Mouse (Mus musculus): ENCODE results near the gene Parp8. TPM values are rescaled to one million over a fixed set of nuclear protein-coding genes. Genes with fewer than 3 reads are reported as not detected.

Parp8 gene
- total RNA-seq, 2 experiments from 2014 or later = 8.7 to 10.3 TPM

GRCm38 (mm10) chr13:117023346-117024050 lies 1.8 kb downstream of the Parp8 start:
- DNase-seq (ENCODE audit: low spot score) = no peak
- intact Hi-C loops (cut with DNase I) = no loop called here

- no peak for DNase-seq (ENCODE audit: low spot score)
Measured at GRCm38 (mm10) chr13:117020631-117021030, 4.7 kb downstream of the Parp8 start.

GRCm38 (mm10) chr13:117018676-117019075 lies 6.7 kb downstream of the Parp8 start:
- DNase-seq (ENCODE audit: low spot score) = no peak
- intact Hi-C loops (cut with DNase I) = no loop called here

More at GRCm38 (mm10) chr13:117020631-117021030, 4.7 kb downstream of the Parp8 start:
- intact Hi-C loops (cut with DNase I) = no loop called here

GRCm38 (mm10) chr13:117013516-117013915 lies 11.8 kb downstream of the Parp8 start:
- intact Hi-C loops (cut with DNase I) = no loop called here
- DNase-seq (ENCODE audit: low spot score) = no peak

- no peak for DNase-seq (ENCODE audit: low spot score)
- intact Hi-C loops (cut with DNase I) = no loop called here
Measured at GRCm38 (mm10) chr13:117012031-117012430, 13.3 kb downstream of the Parp8 start.

GRCm38 (mm10) chr13:117010143-117010542 lies 15.2 kb downstream of the Parp8 start:
- intact Hi-C loops (cut with DNase I) = no loop called here
- DNase-seq (ENCODE audit: low spot score) = no peak

GRCm38 (mm10) chr13:117008021-117009015 lies 17.0 kb downstream of the Parp8 start:
- no peak for DNase-seq (ENCODE audit: low spot score)
- intact Hi-C loops (cut with DNase I) = loop anchor here (1.0 kb wide), 1 partner anchor 18 kb away; no protein-coding TSS in a partner anchor

GRCm38 (mm10) chr13:117007566-117007965 lies 17.8 kb downstream of the Parp8 start:
- intact Hi-C loops (cut with DNase I) = no loop called here
- DNase-seq (ENCODE audit: low spot score) = no peak

- intact Hi-C loops (cut with DNase I) = no loop called here
Measured at GRCm38 (mm10) chr13:117006638-117007037, 18.7 kb downstream of the Parp8 start.

GRCm38 (mm10) chr13:117000493-117000892 lies 24.8 kb downstream of the Parp8 start:
- intact Hi-C loops (cut with DNase I) = no loop called here
- DNase-seq (ENCODE audit: low spot score) = no peak

More at GRCm38 (mm10) chr13:117006638-117007037, 18.7 kb downstream of the Parp8 start:
- DNase-seq (ENCODE audit: low spot score) = no peak

GRCm38 (mm10) chr13:116991560-116991959 lies 33.8 kb downstream of the Parp8 start:
- DNase-seq (ENCODE audit: low spot score) = no peak
- intact Hi-C loops (cut with DNase I) = no loop called here

- intact Hi-C loops (cut with DNase I) = loop anchor here (1.0 kb wide), 1 partner anchor 19 kb away; no protein-coding TSS in a partner anchor
- no peak for DNase-seq (ENCODE audit: low spot score)
Measured at GRCm38 (mm10) chr13:116990327-116990726, 35.0 kb downstream of the Parp8 start.

GRCm38 (mm10) chr13:116988706-116989105 lies 36.6 kb downstream of the Parp8 start:
- intact Hi-C loops (cut with DNase I) = no loop called here
- DNase-seq (ENCODE audit: low spot score) = no peak

- intact Hi-C loops (cut with DNase I) = no loop called here
- no peak for DNase-seq (ENCODE audit: low spot score)
Measured at GRCm38 (mm10) chr13:116988208-116988607, 37.1 kb downstream of the Parp8 start.

GRCm38 (mm10) chr13:116987284-116987683 lies 38.1 kb downstream of the Parp8 start:
- intact Hi-C loops (cut with DNase I) = no loop called here
- no peak for DNase-seq (ENCODE audit: low spot score)

- intact Hi-C loops (cut with DNase I) = no loop called here
- DNase-seq (ENCODE audit: low spot score) = no peak
Measured at GRCm38 (mm10) chr13:116986658-116987057, 38.7 kb downstream of the Parp8 start.

- intact Hi-C loops (cut with DNase I) = no loop called here
Measured at GRCm38 (mm10) chr13:116974081-116974860, 51.1 kb downstream of the Parp8 start.

GRCm38 (mm10) chr13:116973491-116973890 lies 51.8 kb downstream of the Parp8 start:
- no peak for DNase-seq (ENCODE audit: low spot score)
- intact Hi-C loops (cut with DNase I) = no loop called here

More at GRCm38 (mm10) chr13:116974081-116974860, 51.1 kb downstream of the Parp8 start:
- DNase-seq (ENCODE audit: low spot score) = no peak

- intact Hi-C loops (cut with DNase I) = no loop called here
Measured at GRCm38 (mm10) chr13:116972036-116972611, 53.2 kb downstream of the Parp8 start.

More at GRCm38 (mm10) chr13:116972036-116972611, 53.2 kb downstream of the Parp8 start:
- no peak for DNase-seq (ENCODE audit: low spot score)

Measured in heart, postnatal 25 days (tissue).